Mouse (Mus musculus) bone marrow, adult 2 months (tissue): ENCODE results near the gene Tac4.

Experiments
- CTCF ChIP-seq: fragments of 200-500 bp; IDR thresholded peaks from 2 replicates; pipeline ENCODE4 v1.5.1; 2011; ENCODE audit warnings: low read length, control low read depth; ENCODE audit not compliant: control insufficient read depth, insufficient read depth
- POLR2A ChIP-seq: fragments of 200-500 bp; IDR thresholded peaks from 2 replicates; pipeline ENCODE4 v1.6.1; 2011; ENCODE audit warnings: low read depth, mild to moderate bottlenecking, control low read depth, low read length, borderline replicate concordance; ENCODE audit not compliant: control insufficient read depth

GRCm38 (mm10) chr11:95254165-95254564, 7.2 kb upstream of the Tac4 start:
- TF ChIP-seq CTCF, result no peak
- TF ChIP-seq POLR2A, result no peak
